Mouse (Mus musculus): Measurements from ENCODE around the gene C8a. TPM values are rescaled to one million over a fixed set of nuclear protein-coding genes. Genes with fewer than 3 reads are reported as not detected.

C8a gene
- polyA plus RNA-seq, 1 experiment from 2014 or later, result not detected

DNA sequence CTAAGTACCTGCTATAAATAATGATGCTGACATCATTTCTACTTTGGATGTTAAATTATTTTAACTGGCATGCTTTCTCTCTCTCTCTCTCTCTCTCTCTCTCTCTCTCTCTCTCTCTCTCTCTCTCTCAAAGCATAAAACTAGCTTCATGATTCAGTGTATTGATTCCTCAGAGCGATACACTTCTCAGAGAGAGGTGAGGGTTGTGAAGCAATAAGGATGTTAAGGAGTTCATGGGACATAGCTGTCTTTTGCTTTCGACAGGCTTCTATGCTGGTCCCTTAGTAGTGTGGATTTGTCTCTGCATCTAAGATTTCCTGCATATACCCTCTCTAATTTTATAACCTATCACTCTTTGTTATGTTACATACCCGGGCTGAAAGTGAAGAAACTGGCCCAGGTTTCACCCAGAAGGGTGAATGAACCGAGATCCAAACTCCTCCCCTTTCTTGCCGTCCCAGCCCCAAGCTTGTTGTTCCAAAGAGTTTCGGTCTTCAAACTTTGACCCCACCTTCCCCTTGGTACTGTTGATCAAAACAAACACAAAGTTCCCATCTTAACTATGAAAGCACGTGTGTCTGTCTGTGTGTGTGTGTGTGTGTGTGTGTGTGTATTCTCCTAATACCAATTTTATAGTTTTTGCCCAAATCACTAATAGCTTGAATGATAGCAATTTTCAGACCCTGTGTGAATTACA, 51.7 kb downstream of the C8a start:
- ATAC-seq, result no peak
- no peaks in the 10 kb centered on the region for H3K36me3 ChIP-seq (ENCODE audit: control insufficient read depth, insufficient read depth, low read length)
- no peak overlapping the region for H3K4me2 ChIP-seq (ENCODE audit: low read length)
- 75% methylated on average over 7 of the region's 7 CpGs for WGBS
- no peaks in the 10 kb centered on the region for H3K9me3 ChIP-seq (replicated peaks; ENCODE audit: control insufficient read depth, low read length, poor library complexity, severe bottlenecking)
- H3K27ac ChIP-seq (ENCODE audit: low read length), result no peak overlapping the region
- H3K4me3 ChIP-seq (ENCODE audit: low read depth, low read length), result no peak overlapping the region
- H3K4me1 ChIP-seq (ENCODE audit: control insufficient read depth, insufficient read depth, low read length), result peaks cover 4% of the 10 kb centered on the region; the same call in 1 of the 2 replicates
- H3K9ac ChIP-seq (ENCODE audit: low read depth, low read length), result no peak overlapping the region
- H3K27me3 ChIP-seq (ENCODE audit: control insufficient read depth, insufficient read depth, low read depth, low read length), result no peaks in the 10 kb centered on the region

- Histone ChIP-seq H3K4me3 (ENCODE audit: low read depth, low read length) (no peak overlapping the region), H3K27me3 (ENCODE audit: control insufficient read depth, insufficient read depth, low read depth, low read length) (no peaks in the 10 kb centered on the region), H3K27ac (ENCODE audit: low read length) (no peak overlapping the region), H3K9me3 (replicated peaks; ENCODE audit: control insufficient read depth, low read length, poor library complexity, severe bottlenecking) (no peaks in the 10 kb centered on the region), H3K36me3 (ENCODE audit: control insufficient read depth, insufficient read depth, low read length) (no peaks in the 10 kb centered on the region), H3K9ac (ENCODE audit: low read depth, low read length) (no peak overlapping the region), H3K4me2 (ENCODE audit: low read length) (no peak overlapping the region), H3K4me1 (ENCODE audit: control insufficient read depth, insufficient read depth, low read length) (no peaks in the 10 kb centered on the region)
- no peak for ATAC-seq
- 89% methylated on average over 4 of the region's 4 CpGs for WGBS
Observed at GRCm38 (mm10) chr4:104823597-104824101, 52.5 kb downstream of the C8a start.

GRCm38 (mm10) chr4:104819891-104820290, 56.3 kb downstream of the C8a start:
- no peaks in the 10 kb centered on the region for H3K27me3 ChIP-seq (ENCODE audit: control insufficient read depth, insufficient read depth, low read depth, low read length)
- H3K36me3 ChIP-seq (ENCODE audit: control insufficient read depth, insufficient read depth, low read length), result no peaks in the 10 kb centered on the region
- H3K4me3 ChIP-seq (ENCODE audit: low read depth, low read length), result no peak overlapping the region
- no peaks in the 10 kb centered on the region for H3K4me1 ChIP-seq (ENCODE audit: control insufficient read depth, insufficient read depth, low read length)
- no peak overlapping the region for H3K9ac ChIP-seq (ENCODE audit: low read depth, low read length)
- ATAC-seq, result no peak
- WGBS, result 69% methylated on average over 4 of the region's 4 CpGs
- H3K4me2 ChIP-seq (ENCODE audit: low read length), result no peak overlapping the region
- H3K27ac ChIP-seq (ENCODE audit: low read length), result no peak overlapping the region
- H3K9me3 ChIP-seq (replicated peaks; ENCODE audit: control insufficient read depth, low read length, poor library complexity, severe bottlenecking), result no peaks in the 10 kb centered on the region

- Histone ChIP-seq H3K27me3 (ENCODE audit: control insufficient read depth, insufficient read depth, low read depth, low read length) (no peaks in the 10 kb centered on the region), H3K4me3 (ENCODE audit: low read depth, low read length) (no peak overlapping the region), H3K4me2 (ENCODE audit: low read length) (no peak overlapping the region), H3K36me3 (ENCODE audit: control insufficient read depth, insufficient read depth, low read length) (no peaks in the 10 kb centered on the region), H3K27ac (ENCODE audit: low read length) (no peak overlapping the region), H3K4me1 (ENCODE audit: control insufficient read depth, insufficient read depth, low read length) (no peaks in the 10 kb centered on the region), H3K9me3 (replicated peaks; ENCODE audit: control insufficient read depth, low read length, poor library complexity, severe bottlenecking) (no peaks in the 10 kb centered on the region), H3K9ac (ENCODE audit: low read depth, low read length) (no peak overlapping the region)
- ATAC-seq, result no peak
- 61% methylated on average over 4 of the region's 4 CpGs for WGBS
Observed at GRCm38 (mm10) chr4:104818986-104819385, 57.2 kb downstream of the C8a start.

DNA sequence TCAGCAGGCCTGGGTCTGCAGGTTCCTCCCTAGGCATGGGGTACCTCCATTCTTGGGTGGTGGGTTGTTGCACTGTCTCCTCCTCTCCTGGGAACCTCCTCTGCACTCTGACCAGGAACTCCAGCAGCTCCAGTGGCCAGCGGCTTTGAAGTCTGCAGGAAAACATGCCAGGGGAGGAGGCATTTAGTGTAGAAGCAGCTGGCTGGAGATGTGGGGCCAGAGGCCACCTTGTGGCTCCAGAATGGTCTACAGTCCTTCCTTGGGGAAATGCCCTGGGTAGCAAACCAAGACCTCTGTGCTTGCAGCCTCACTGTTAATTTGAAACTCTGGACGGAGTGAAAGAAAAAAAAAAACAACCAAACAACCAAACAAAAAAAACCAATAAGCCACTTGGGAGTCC, 58.7 kb downstream of the C8a start:
- Histone ChIP-seq H3K9me3 (replicated peaks; ENCODE audit: control insufficient read depth, low read length, poor library complexity, severe bottlenecking) (no peaks in the 10 kb centered on the region), H3K27ac (ENCODE audit: low read length) (no peak overlapping the region), H3K36me3 (ENCODE audit: control insufficient read depth, insufficient read depth, low read length) (no peaks in the 10 kb centered on the region), H3K9ac (ENCODE audit: low read depth, low read length) (no peak overlapping the region), H3K4me1 (ENCODE audit: control insufficient read depth, insufficient read depth, low read length) (no peaks in the 10 kb centered on the region), H3K4me3 (ENCODE audit: low read depth, low read length) (no peak overlapping the region), H3K27me3 (ENCODE audit: control insufficient read depth, insufficient read depth, low read depth, low read length) (no peaks in the 10 kb centered on the region), H3K4me2 (ENCODE audit: low read length) (no peak overlapping the region)
- no peak for ATAC-seq
- 65% methylated on average over 2 of the region's 2 CpGs for WGBS

- Histone ChIP-seq H3K4me2 (ENCODE audit: low read length) (no peak overlapping the region), H3K4me3 (ENCODE audit: low read depth, low read length) (no peak overlapping the region), H3K9me3 (replicated peaks; ENCODE audit: control insufficient read depth, low read length, poor library complexity, severe bottlenecking) (no peaks in the 10 kb centered on the region), H3K4me1 (ENCODE audit: control insufficient read depth, insufficient read depth, low read length) (no peaks in the 10 kb centered on the region), H3K9ac (ENCODE audit: low read depth, low read length) (no peak overlapping the region), H3K27ac (ENCODE audit: low read length) (no peak overlapping the region), H3K36me3 (ENCODE audit: control insufficient read depth, insufficient read depth, low read length) (no peaks in the 10 kb centered on the region), H3K27me3 (ENCODE audit: control insufficient read depth, insufficient read depth, low read depth, low read length) (no peaks in the 10 kb centered on the region)
- no peak for ATAC-seq
- 89% methylated on average over 4 of the region's 4 CpGs for WGBS
Observed at GRCm38 (mm10) chr4:104816519-104817232, 59.5 kb downstream of the C8a start.

- Histone ChIP-seq H3K36me3 (ENCODE audit: control insufficient read depth, insufficient read depth, low read length) (no peaks in the 10 kb centered on the region), H3K4me3 (ENCODE audit: low read depth, low read length) (no peak overlapping the region), H3K4me2 (ENCODE audit: low read length) (no peak overlapping the region), H3K9ac (ENCODE audit: low read depth, low read length) (no peak overlapping the region), H3K9me3 (replicated peaks; ENCODE audit: control insufficient read depth, low read length, poor library complexity, severe bottlenecking) (no peaks in the 10 kb centered on the region), H3K4me1 (ENCODE audit: control insufficient read depth, insufficient read depth, low read length) (no peaks in the 10 kb centered on the region), H3K27me3 (ENCODE audit: control insufficient read depth, insufficient read depth, low read depth, low read length) (no peaks in the 10 kb centered on the region), H3K27ac (ENCODE audit: low read length) (no peak overlapping the region)
- no peak for ATAC-seq
- WGBS, result 61% methylated on average over 2 of the region's 2 CpGs
Observed at GRCm38 (mm10) chr4:104813617-104814016, 62.6 kb downstream of the C8a start.

DNA sequence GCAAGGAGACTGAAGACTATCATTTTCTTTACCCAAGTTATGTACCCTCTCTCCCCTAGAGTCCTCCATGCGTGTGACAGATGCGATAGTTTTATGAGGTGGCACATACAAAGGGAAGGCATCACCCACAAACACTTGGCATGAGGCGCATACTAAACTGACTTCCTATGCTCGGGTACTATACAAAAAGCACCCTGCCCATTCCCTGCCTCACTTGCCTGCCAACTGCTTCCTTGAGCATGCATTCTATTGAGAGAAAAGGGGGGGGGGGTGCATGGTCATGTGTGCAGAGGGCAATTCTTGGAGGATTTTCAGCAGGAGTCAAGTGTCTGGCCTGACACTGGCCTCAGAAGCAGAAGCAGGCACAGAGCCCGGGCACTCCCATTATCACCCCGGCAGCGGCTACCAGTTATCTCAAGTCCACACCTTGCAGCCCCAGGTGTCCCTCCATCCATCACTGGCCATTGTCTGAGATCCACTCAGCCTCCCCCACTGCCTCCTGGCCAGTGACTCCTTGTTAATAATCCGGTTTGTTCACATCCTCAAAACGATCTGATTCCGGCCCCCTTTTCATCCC, 65.4 kb downstream of the C8a start:
- Histone ChIP-seq H3K27ac (ENCODE audit: low read length) (no peak overlapping the region), H3K9me3 (replicated peaks; ENCODE audit: control insufficient read depth, low read length, poor library complexity, severe bottlenecking) (no peaks in the 10 kb centered on the region), H3K4me2 (ENCODE audit: low read length) (no peak overlapping the region), H3K9ac (ENCODE audit: low read depth, low read length) (no peak overlapping the region), H3K36me3 (ENCODE audit: control insufficient read depth, insufficient read depth, low read length) (no peaks in the 10 kb centered on the region), H3K27me3 (ENCODE audit: control insufficient read depth, insufficient read depth, low read depth, low read length) (no peaks in the 10 kb centered on the region), H3K4me1 (ENCODE audit: control insufficient read depth, insufficient read depth, low read length) (no peaks in the 10 kb centered on the region), H3K4me3 (ENCODE audit: low read depth, low read length) (no peak overlapping the region)
- no peak; the same call in 1 of the 2 replicates for ATAC-seq
- WGBS, result 56% methylated on average over 10 of the region's 10 CpGs

Measured in midbrain, embryonic 16.5 days (tissue).